Mouse (Mus musculus): ENCODE results near the gene Ube2dnl2. TPM values are rescaled to one million over a fixed set of nuclear protein-coding genes. Genes with fewer than 3 reads are reported as not detected.

Gene Ube2dnl2
- polyA plus RNA-seq (2015; fragmentation: Nextera tagmentation; extraction: Ambion mirVana) = not detected in 2 replicates

GRCm38 (mm10) chrX:114907282-114907681, at the start of gene Ube2dnl2:
TSS of gene Ube2dnl2 (plus strand) at chrX:114907582.

GRCm38 (mm10) chrX:114904712-114905111, 2.7 kb upstream of the Ube2dnl2 start, which contains the start of gene Ube2dnl1:
TSS of gene Ube2dnl1 (plus strand) at chrX:114905012.

Other genes with a start within 250 kb of the Ube2dnl2 start
- not detected in 2 replicates for gene Ube2dnl1, start 2.6 kb upstream of the Ube2dnl2 start, polyA plus RNA-seq (2015; fragmentation: Nextera tagmentation; extraction: Ambion mirVana)

All from spleen, postnatal 0 days (tissue).